Mouse (Mus musculus): ENCODE data around the gene Arnt2.
A peak's percentile ranks its signal among the peaks of the same experiment; 100 is the strongest.

The Arnt2 gene

GRCm38 (mm10) chr7:84401641-84402455 is 8.1 kb downstream of the Arnt2 start:
- no peak for DNase-seq (ENCODE audit: extremely low spot score, low spot score)

DNA sequence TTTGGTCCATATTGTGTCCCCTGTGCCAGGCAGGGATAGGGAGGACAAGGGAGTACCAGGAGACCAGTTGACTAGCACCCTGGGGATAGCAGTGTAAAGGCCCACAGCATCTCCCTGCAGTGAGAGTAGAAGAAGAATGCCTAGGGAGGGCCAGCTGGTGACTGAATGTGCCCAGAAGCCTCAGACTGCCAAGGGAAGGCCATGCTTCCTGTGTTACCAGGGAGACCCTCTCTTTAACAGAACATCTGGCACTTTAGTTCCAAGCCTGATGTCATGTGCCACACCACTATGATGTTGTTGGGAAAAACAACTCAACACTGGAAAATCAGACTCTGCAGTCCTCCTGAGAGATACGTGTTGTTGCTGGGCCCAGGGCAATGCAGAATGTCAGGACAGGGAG is 12.7 kb downstream of the Arnt2 start:
- DNase-seq (ENCODE audit: extremely low spot score, low spot score), result no peak

DNA sequence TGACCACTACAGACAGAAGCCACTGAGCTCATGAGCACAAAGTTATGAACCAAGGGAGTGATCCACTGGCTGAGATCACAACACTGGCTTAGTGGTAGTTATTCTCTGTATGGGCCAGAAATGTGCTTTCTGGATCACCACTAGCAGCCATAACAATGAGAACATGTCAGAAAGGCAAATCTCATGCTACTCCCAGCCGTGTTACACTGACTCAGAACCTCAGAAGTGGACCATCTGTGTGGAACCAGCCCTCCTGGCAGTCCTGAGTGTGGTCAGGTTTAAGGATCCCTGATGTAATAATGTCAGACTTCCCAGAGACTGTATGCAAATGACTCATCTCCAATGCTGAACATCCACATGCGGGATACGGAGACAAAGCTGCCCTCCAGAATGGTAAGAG is 13.4 kb downstream of the Arnt2 start:
- DNase-seq (ENCODE audit: extremely low spot score, low spot score), result no peak

- no peak for DNase-seq (ENCODE audit: extremely low spot score, low spot score)
Observed at GRCm38 (mm10) chr7:84387826-84388225, 22.1 kb downstream of the Arnt2 start.

DNA sequence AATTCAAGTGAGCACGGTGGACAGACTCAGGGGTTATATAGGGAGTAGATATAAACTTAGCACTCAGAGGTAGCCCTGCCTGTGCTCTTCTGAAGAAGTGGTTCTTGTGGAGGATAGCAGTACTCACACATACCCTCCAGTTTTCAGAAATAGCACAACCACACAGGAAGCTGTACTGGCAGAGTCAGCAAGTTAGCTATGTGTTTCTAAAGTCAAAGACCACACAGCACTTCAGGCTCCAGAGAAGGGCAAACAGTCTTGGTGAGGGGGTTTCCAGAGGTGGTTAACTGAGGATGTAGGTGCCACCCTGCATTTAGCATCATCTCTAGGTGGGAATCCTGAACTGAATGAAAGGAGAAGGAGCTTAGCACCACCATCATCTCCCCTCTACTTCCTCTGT is 23.5 kb downstream of the Arnt2 start:
- no peak for DNase-seq (ENCODE audit: extremely low spot score, low spot score)

GRCm38 (mm10) chr7:84384778-84385177 is 25.2 kb downstream of the Arnt2 start:
- DNase-seq (ENCODE audit: extremely low spot score, low spot score), result no peak

GRCm38 (mm10) chr7:84384086-84384485 is 25.9 kb downstream of the Arnt2 start:
- no peak for DNase-seq (ENCODE audit: extremely low spot score, low spot score)

DNA sequence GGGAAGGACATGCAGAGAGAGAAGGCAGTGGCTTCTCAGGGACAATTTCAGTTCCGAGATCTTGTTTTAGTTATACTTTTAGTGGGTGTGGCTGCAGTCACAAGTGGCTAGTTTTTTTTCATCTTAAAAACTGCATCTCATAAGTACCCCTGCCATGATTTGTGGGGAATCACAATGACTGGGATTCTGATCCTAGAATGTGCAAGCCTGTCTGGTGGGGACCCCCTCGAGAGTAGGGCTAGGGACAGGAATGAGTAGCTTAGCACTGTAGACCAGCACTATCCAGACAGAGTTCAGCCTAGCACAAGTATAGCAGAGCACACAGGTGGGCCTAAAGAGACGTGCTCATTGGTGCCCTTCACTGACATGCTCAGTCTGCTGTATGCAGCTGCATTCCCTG is 27.6 kb downstream of the Arnt2 start:
- no peak for DNase-seq (ENCODE audit: extremely low spot score, low spot score)

DNA sequence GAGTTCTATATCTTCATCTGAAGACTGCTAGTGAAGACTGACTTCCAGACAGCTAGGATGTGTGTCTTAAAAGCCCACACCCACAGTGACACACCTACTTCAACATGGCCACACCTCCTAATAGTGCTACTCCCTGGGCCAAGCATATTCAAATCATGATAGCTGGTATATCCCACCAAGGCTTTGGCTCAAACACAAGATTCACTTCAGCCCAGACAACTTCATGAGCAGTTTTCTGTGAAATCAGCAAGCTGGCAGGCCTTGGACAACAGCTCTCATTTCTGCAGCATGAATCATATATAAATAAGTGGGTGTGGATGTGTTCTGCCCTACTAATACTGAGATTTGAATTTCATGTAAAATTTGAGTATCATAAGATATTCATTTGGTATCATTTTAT is 29.2 kb downstream of the Arnt2 start:
- DNase-seq (ENCODE audit: extremely low spot score, low spot score), result no peak

- DNase-seq (ENCODE audit: extremely low spot score, low spot score), result no peak
Observed at GRCm38 (mm10) chr7:84377330-84377729, 32.6 kb downstream of the Arnt2 start.

DNA sequence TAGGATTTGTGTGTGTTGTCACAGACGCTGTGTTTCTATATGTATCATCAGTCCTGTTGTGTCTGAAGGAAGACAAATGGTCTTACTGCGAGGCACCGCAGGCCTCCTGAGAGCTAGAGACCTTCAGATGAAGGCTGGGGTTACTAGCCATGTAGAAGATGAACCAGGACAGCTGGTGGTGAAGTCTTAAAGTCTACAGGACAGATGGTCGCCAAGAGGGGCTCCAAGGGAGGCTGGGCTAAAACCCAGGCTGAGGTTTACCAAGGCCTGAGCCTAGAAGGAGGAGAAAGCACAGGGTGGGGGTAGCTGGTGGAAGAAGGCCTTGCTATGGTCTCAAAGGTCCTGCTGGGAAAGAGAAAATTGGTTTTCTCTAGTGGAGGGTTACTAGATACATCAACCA is 36.3 kb downstream of the Arnt2 start:
- no peak for DNase-seq (ENCODE audit: extremely low spot score, low spot score)

GRCm38 (mm10) chr7:84372871-84373270 is 37.1 kb downstream of the Arnt2 start:
- DNase-seq (ENCODE audit: extremely low spot score, low spot score), result no peak

DNA sequence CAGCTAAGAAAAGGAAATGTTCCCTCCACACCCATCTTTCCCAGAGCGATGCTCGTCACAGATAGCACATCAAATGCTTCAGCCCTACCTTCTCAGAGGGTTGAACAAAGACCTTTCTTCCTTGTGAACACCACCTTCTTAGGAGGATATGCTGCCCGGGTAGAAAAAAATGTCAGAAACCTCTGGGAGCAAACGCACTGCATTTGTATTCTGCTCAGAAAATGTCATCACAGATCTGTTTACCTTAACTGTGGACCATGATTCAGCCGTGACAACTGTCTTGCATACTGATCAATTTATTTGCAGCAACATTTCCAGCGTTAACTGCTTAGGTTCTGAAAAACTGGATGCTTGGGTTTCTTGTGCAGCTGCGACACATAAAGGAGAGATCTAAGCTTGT is 37.7 kb downstream of the Arnt2 start:
- no peak for DNase-seq (ENCODE audit: extremely low spot score, low spot score)

GRCm38 (mm10) chr7:84370911-84371592 is 38.9 kb downstream of the Arnt2 start:
- DNase-seq (ENCODE audit: extremely low spot score, low spot score), result no peak

DNA sequence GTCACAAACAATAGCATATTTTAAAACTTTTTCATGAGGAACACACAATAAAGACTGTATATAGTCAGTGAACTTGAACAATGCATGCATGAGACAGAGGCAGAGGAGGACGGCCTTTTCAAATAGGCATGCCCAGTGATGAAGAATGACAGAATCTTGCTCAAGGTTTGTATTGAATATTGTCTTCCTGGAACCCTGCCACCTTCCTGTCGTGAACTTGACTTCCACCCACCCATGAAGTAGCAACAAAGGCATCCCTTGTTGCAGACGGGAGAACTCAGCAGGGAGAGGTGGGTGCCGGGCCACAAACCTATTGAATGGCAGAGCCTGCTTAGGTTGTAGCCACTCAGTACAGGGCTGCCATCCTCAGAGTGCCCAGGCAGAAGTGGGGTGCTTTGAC is 43.7 kb downstream of the Arnt2 start:
- no peak for DNase-seq (ENCODE audit: extremely low spot score, low spot score)

GRCm38 (mm10) chr7:84362711-84363110 is 47.3 kb downstream of the Arnt2 start:
- DNase-seq (ENCODE audit: extremely low spot score, low spot score), result no peak

GRCm38 (mm10) chr7:84361086-84361684 is 48.8 kb downstream of the Arnt2 start:
- DNase-seq (ENCODE audit: extremely low spot score, low spot score), result no peak

DNA sequence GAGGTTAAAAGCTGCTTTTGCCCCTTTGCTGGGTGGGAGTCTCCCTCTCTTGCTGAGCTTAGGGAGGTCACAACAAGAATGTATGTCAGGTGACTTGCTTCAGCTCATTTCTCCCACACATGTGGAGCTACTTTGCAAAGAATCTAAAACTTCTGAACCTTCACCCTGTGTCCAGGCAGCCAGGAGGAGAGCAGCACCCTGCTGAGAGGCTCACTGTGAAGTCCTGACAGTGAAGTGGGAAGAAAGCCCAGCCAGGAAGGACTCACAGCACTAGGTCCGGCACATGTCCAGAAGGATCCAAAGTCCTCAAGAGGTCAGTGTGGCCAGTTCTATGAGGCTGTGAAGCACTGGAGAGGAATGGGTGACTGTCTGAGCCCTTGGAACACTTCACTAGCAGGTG is 51.5 kb downstream of the Arnt2 start:
- no peak for DNase-seq (ENCODE audit: extremely low spot score, low spot score)

DNA sequence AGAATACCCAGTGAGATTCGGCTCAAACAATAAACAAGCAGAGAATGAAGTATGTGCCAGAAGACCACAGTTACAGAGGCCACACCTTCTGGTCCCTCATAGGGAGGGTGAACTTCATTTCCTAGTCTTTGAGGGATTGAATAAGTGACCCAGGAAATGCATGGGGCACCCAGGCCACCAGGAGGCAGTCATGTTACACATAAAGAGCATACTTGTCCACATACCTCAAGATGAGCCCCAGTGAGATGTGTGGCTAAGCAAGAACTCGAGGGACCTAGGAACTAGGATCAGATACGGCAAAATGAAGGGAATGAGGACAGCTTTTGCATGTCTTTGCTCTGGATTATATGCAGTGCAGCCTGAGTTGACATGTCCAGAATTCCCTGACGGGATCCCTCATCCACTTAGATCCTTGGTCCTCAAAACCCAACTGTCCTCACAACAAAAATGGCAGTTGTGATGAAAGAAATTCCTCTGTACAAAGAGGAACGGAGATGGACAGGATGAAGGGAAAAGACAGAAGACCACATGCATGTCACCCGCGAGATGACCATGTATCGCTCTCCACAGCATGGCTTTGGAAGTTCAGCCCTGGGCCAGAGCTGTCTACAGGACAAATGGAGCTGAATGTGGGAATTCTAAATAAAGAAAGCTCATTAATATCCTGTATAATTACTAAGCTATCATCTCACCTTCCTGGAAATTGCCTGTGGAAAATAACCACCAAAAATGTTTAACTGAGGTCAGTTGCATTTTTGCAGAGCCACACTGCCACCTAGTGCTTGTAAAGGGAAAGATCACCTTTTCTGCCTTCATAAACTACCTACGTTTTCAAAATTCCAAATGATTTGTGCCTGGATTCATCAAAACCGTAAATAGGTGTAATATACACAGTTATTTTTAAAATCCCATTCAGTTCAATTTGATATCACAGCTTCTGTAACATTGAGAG is 54.1 kb downstream of the Arnt2 start:
- peak; percentile 21 for DNase-seq (ENCODE audit: extremely low spot score, low spot score)

- no peak for DNase-seq (ENCODE audit: extremely low spot score, low spot score)
Observed at GRCm38 (mm10) chr7:84354890-84355289, 55.1 kb downstream of the Arnt2 start.

GRCm38 (mm10) chr7:84350529-84350928 is 59.4 kb downstream of the Arnt2 start:
- no peak for DNase-seq (ENCODE audit: extremely low spot score, low spot score)

Data from neural tube, embryonic 10.5 days (tissue).